Mouse (Mus musculus) C2C12 (cell line): ENCODE data around the gene Slc39a11.

ENCODE experiments used
- CEBPB ChIP-seq: IDR thresholded peaks from one replicate; pipeline ENCODE4 v1.6.1; 2011; ENCODE audit warnings: low read depth, mild to moderate bottlenecking, control low read depth, moderate library complexity
- CTCF ChIP-seq: IDR thresholded peaks from one replicate; pipeline ENCODE4 v1.5.1; 2011; ENCODE audit not compliant: control insufficient read depth, insufficient read depth, insufficient read length
- USF1 ChIP-seq: IDR thresholded peaks from one replicate; pipeline ENCODE4 v1.6.1; 2011; ENCODE audit warnings: low read depth, mild to moderate bottlenecking, control low read depth, moderate library complexity

DNA sequence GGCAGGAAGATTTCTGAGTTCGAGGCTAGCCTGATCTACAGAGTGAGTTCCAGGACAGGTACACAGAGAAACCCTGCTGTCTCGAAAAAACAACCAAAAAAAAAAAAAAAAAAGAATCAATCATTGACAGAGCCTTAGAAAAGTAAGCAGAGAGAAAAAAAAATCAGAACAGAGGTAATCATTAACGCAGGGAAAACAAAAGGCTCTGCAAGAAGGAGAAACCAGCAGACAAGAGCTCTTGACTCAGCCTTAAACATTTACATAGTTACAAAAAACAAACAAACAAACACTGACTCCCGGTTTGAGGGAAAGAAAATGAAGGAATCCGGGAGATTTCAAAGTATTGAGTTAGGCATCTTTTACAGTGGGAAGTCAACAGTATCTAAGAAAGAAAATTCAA, 40.3 kb downstream of the Slc39a11 start:
- TF ChIP-seq USF1 (no peak), CTCF (no peak), CEBPB (no peak)
